Mouse (Mus musculus) limb, embryonic 14.5 days (tissue): ENCODE measurements around the gene Eif4e1b. TPM values are rescaled to one million over a fixed set of nuclear protein-coding genes. Genes with fewer than 3 reads are reported as not detected.
A peak's percentile ranks its signal among the peaks of the same experiment; 100 is the strongest.

Experiments
- ATAC-seq: fragments of 200-750 bp; cut with Nextera tagmentation; 2 replicates; pipeline ENCODE4 v1.8.0; 2017; ENCODE audit warnings: low read depth, moderate number of reproducible peaks, moderate TSS enrichment; ENCODE audit not compliant: low FRiP score
- DNase-seq: peaks from one replicate; pipeline ENCODE4 v3.0.0-alpha.2; 2015; ENCODE audit warnings: low spot score
- H3K27ac ChIP-seq: fragments of 300-500 bp; sonication (generic); replicated peaks from 2 replicates; pipeline ENCODE4 v1.5.1; 2014; ENCODE audit warnings: low read depth, mild to moderate bottlenecking, low read length, moderate library complexity, mixed read lengths
- H3K27me3 ChIP-seq: fragments of 300-500 bp; sonication (generic); 2 replicates; pipeline ENCODE4 v1.6.1; 2014; ENCODE audit warnings: low read length, mixed read lengths; ENCODE audit not compliant: control insufficient read depth, insufficient read depth
- H3K36me3 ChIP-seq: fragments of 300-500 bp; sonication (generic); 2 replicates; pipeline ENCODE4 v1.6.1; 2014; ENCODE audit warnings: mild to moderate bottlenecking, low read length, moderate library complexity, mixed read lengths; ENCODE audit not compliant: control insufficient read depth, insufficient read depth
- H3K4me1 ChIP-seq: fragments of 300-500 bp; sonication (generic); 2 replicates; pipeline ENCODE4 v1.6.1; 2014; ENCODE audit warnings: antibody characterized with exemption, low read length, mixed read lengths; ENCODE audit not compliant: control insufficient read depth, insufficient read depth
- H3K4me2 ChIP-seq: fragments of 300-500 bp; sonication (generic); replicated peaks from 2 replicates; pipeline ENCODE4 v1.6.1; 2014; ENCODE audit warnings: low read depth, mild to moderate bottlenecking, low read length, moderate library complexity; ENCODE audit not compliant: severe bottlenecking
- H3K4me3 ChIP-seq: fragments of 300-500 bp; sonication (generic); replicated peaks from 2 replicates; pipeline ENCODE4 v1.5.1; 2014; ENCODE audit warnings: low read length
- H3K9ac ChIP-seq: fragments of 300-500 bp; sonication (generic); 2 replicates; pipeline ENCODE4 v1.6.1; 2014; ENCODE audit warnings: mild to moderate bottlenecking, low read depth, low read length, moderate library complexity; ENCODE audit not compliant: severe bottlenecking
- H3K9me3 ChIP-seq: fragments of 300-500 bp; sonication (generic); 2 replicates; pipeline ENCODE4 v1.6.1; 2016; ENCODE audit warnings: low read length; ENCODE audit not compliant: control insufficient read depth
- POLR2A ChIP-seq: fragments of 200-500 bp; IDR thresholded peaks from 2 replicates; pipeline ENCODE4 v1.8.0; 2012; ENCODE audit warnings: inconsistent platforms, mild to moderate bottlenecking, moderate library complexity, borderline replicate concordance; ENCODE audit not compliant: insufficient read depth, insufficient read length; ENCODE audit errors: extremely low read depth
- WGBS: fragments of 180-500 bp; shearing (Covaris S2); extraction: QIAGEN DNeasy Blood & Tissue Kit; methylation state at CpG from one replicate; pipeline ENCODE4 v1.1.7; 2014; 5-methylcytosine and 5-hydroxymethylcytosine counted together
- polyA plus RNA-seq, 2 experiments: library from polyadenylated mRNA; depleted of rRNA in 1 of 2; stranded (reverse) in 1 of 2; unstranded in 1 of 2; fragments of >200 nt; fragmentation: Nextera tagmentation in 1 of 2; extraction: Ambion mirVana in 1 of 2; gene quantifications; 2 replicates each; pipeline versions ENCODE4 v1.2.1 to v1.2.3; 2012 to 2014

The Eif4e1b gene
- polyA plus RNA-seq, 2 experiments: not detected

DNA sequence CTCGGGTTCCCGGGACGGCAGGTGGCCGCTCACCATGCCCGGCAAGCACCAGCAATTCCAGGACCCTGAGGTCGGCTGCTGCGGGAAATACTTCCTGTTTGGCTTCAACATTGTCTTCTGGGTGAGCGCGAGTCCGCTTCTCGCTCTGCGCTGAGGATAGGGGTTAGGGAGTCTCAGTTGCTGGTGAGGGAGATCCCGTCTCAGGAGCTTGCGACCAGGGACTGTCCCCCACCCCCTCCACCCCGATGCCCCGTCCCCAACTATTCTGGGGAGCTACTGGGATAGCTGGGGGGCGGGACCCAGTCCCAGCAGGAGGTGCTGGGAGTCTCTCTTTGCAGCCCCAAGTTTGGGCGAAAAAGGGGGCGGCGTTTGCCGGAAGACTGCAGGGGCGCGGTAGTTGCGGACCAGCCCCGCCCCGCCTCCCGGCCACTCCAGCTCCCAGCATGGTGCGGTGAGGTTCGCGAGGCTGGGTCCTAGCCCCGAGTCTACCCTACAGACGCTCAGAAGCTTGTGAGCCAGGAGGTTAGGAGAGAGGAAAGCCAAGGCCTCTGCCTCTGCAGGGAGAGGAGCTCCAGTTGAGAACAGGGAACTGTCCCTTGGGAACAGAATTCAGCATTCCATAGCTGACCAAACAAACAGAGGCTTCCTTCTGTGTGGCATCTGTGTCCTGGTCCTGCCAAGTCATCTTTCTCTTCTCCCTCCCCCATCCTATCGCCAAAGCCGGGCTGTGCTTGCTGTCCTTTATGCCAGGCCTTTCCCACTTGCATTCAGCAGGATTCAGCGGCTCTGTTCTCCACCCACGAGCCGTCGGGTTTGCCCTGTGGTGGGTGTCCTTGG lies 6.0 kb downstream of the Eif4e1b start:
- H3K4me2 ChIP-seq: peak overlapping the region; percentile 98
- no peak for DNase-seq
- peak; percentile 28; the same call in 1 of the 2 replicates for ATAC-seq
- H3K9ac ChIP-seq: peak overlapping the region; percentile 28
- no peak overlapping the region for H3K27ac ChIP-seq
- peaks cover 26% of the 10 kb centered on the region; the same call in 1 of the 2 replicates for H3K27me3 ChIP-seq
- H3K4me3 ChIP-seq: peak overlapping the region; percentile 52
- no peaks in the 10 kb centered on the region for H3K36me3 ChIP-seq
- no peaks in the 10 kb centered on the region for H3K9me3 ChIP-seq
- WGBS: 2% methylated on average over 34 of the region's 38 CpGs
- no peak for TF ChIP-seq POLR2A
- peaks cover 11% of the 10 kb centered on the region; the same call in 1 of the 2 replicates for H3K4me1 ChIP-seq

DNA sequence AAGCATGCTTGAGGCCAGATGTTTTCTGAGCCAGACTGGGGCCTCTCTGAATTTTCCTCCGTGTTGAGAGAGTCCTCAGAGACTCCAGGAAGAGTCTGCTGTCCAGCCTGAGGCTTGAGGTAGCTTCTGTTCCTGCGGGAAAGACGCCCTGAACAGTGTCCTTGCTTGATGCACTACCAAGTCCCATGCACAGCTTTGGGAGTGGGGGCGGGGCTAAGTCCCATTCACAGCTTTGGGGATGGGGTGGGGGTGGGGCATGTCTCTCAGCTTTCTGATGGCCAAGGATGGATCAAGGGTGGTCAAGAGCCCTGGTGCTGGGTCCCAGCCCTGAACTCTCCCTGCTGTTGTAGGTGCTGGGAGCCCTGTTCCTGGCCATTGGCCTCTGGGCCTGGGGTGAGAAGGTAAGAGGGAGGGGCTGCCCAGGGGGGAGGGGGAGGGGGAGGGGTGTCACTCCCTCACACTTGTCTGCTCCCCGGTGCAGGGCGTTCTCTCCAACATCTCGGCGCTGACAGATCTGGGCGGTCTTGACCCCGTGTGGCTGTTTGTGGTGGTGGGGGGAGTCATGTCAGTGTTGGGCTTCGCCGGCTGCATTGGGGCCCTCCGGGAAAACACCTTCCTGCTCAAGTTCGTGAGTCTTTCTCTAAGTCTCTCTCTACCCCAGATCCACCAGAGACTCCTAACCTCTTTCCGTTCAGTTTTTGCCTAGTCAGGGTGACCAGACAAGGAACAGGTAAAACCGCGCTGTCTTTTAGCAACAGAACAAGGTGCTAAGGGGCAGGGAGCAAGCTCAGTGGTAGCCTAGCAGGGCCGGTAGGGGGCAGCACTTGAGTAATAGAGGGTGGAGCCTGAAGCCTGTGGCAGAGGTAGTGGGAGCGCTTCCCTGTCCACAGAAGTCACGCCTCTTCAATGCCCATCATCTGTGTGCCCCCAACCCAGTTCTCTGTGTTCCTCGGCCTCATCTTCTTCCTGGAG lies 8.7 kb downstream of the Eif4e1b start:
- no peak overlapping the region for H3K4me2 ChIP-seq
- H3K27me3 ChIP-seq: peaks cover 26% of the 10 kb centered on the region; the same call in 1 of the 2 replicates
- peaks cover 11% of the 10 kb centered on the region; the same call in 1 of the 2 replicates for H3K4me1 ChIP-seq
- ATAC-seq: no peak
- H3K9ac ChIP-seq: no peak overlapping the region
- no peak overlapping the region for H3K4me3 ChIP-seq
- DNase-seq: no peak
- TF ChIP-seq POLR2A: no peak
- no peaks in the 10 kb centered on the region for H3K36me3 ChIP-seq
- WGBS: 15% methylated on average over 21 of the region's 21 CpGs
- no peaks in the 10 kb centered on the region for H3K9me3 ChIP-seq
- no peak overlapping the region for H3K27ac ChIP-seq

DNA sequence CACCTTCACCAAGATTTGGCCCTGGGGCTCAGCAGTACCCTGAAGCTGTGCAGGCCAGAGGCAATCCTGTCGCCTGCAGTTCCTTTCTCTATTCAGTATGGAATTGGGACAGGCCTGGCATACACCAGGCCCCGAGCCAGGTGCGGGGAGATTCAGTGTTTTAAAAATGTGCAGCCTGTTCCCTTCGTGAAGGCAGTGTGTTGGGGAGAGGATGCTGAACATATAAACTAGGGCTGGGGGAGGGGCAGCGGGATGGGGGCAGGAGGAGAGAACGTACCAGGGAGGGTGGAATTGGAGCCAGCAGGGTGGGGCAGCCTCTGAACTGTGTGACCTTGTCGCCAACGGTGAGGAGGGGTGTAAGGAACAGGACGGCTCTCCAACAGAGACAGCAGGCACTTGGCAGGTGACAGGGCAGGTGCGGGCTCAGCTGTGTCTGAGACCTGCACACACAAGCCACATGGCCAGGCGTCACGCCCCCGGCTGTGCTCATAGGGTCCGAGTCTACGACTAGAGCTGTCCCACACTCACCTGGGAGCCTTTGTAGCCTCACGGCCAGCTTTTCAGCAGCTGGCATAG lies 10.3 kb downstream of the Eif4e1b start:
- WGBS: 70% methylated on average over 15 of the region's 16 CpGs
- Histone ChIP-seq H3K4me1 (peaks cover 9% of the 10 kb centered on the region; the same call in 1 of the 2 replicates), H3K27me3 (peaks cover 26% of the 10 kb centered on the region; the same call in 1 of the 2 replicates)

DNA sequence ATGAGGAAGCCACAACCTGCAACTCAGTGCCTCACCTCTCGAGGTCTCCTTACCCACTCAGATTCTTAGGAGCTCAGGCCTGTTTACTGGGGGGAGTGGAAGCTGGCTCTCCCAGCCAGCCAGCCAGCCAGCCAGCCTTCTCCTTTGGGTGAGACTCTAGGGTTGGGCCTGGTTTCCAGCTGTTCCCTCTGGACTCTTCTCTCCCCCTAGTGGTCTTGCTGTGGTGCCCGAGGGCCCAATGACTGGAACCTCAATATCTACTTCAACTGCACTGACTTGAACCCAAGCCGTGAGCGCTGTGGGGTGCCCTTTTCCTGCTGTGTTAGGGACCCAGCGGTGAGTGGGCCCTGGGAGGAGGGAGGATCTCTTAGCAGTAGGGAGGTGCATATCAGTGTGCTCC lies 11.0 kb downstream of the Eif4e1b start:
- no peaks in the 10 kb centered on the region for H3K36me3 ChIP-seq
- H3K27me3 ChIP-seq: peaks cover 19% of the 10 kb centered on the region; the same call in 1 of the 2 replicates
- no peak for TF ChIP-seq POLR2A

More for the DNA sequence above, 10.3 kb downstream of the Eif4e1b start:
- no peak for TF ChIP-seq POLR2A
- H3K36me3 ChIP-seq: no peaks in the 10 kb centered on the region
- H3K9ac ChIP-seq: no peak overlapping the region
- H3K4me3 ChIP-seq: no peak overlapping the region
- H3K27ac ChIP-seq: no peak overlapping the region
- ATAC-seq: no peak
- DNase-seq: no peak
- no peak overlapping the region for H3K4me2 ChIP-seq
- H3K9me3 ChIP-seq: no peaks in the 10 kb centered on the region

More for the DNA sequence above, 11.0 kb downstream of the Eif4e1b start:
- no peak overlapping the region for H3K4me2 ChIP-seq
- no peak overlapping the region for H3K27ac ChIP-seq
- no peaks in the 10 kb centered on the region for H3K9me3 ChIP-seq
- no peak overlapping the region for H3K9ac ChIP-seq
- ATAC-seq (no peak), DNase-seq (no peak)
- WGBS: 43% methylated on average over 5 of the region's 5 CpGs
- no peak overlapping the region for H3K4me3 ChIP-seq
- H3K4me1 ChIP-seq: peaks cover 4% of the 10 kb centered on the region; the same call in 1 of the 2 replicates
